ENCODE assay signal across 17 mouse cellular contexts in the genomic region with DNA sequence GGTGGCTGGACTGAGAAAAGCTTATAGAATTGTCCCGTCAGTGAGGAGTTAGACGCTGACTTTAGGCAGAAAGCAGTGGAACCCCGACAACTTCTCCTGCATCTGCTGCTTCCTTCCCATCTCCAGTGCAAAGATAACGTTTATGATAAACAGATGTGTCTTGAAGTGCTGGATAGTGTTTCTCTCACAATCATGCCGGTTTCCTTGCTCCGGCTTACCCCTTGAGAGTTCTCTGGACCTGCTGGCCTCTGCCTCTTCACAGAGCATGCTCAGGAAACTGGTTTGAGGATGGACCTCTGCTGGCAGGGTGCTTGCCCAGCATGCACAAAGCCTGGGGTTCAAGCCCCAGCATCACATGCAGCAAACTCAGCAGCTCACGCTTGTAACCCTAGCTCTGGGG. TPM values are rescaled to one million over a fixed set of nuclear protein-coding genes. Genes with fewer than 3 reads are reported as not detected.
DNase-seq lines count a peak whose midpoint lies in the region; ATAC-seq and TF ChIP-seq lines count a peak whose summit lies in the region.
"Had no signal": no experiment of that assay in that cellular context is flagged by ENCODE, and none has a peak within 500 bp of the region (broad histone marks: within the 10 kb centered on the region; RNA-seq: fewer than 3 reads in every experiment).

No protein-coding gene starts in this region.

- peak; percentile 75 for ATAC-seq in liver, embryonic 12.5 days

- peaks cover 55% of the 10 kb centered on the region for H3K4me1 ChIP-seq in heart, embryonic 10.5 days
- peaks cover 60% of the 10 kb centered on the region for H3K4me1 ChIP-seq in liver, embryonic 12.5 days

- H3K36me3 ChIP-seq in heart, embryonic 10.5 days: peaks cover 3% of the 10 kb centered on the region; the same call in 1 of the 2 replicates
- peaks cover 22% of the 10 kb centered on the region for H3K36me3 ChIP-seq in liver, embryonic 12.5 days
- H3K36me3 ChIP-seq: midbrain, embryonic 12.5 days had no signal

- H3K4me2 ChIP-seq in liver, embryonic 12.5 days: peak overlapping the region; percentile 25; the same call in 1 of the 2 replicates
- H3K4me2 ChIP-seq: midbrain, embryonic 12.5 days had no signal

- H3K4me3 ChIP-seq in heart, embryonic 10.5 days: no peak overlapping the region
- no peak overlapping the region for H3K4me3 ChIP-seq in layer of hippocampus, adult 2 months
- H3K4me3 ChIP-seq in liver, embryonic 12.5 days: no peak overlapping the region
- H3K4me3 ChIP-seq: left cerebral cortex, adult 2 months; midbrain, embryonic 12.5 days had no signal

- H3K27me3 ChIP-seq in heart, embryonic 10.5 days (ENCODE audit: insufficient read depth, poor library complexity, severe bottlenecking): no peaks in the 10 kb centered on the region
- H3K27me3 ChIP-seq in liver, embryonic 12.5 days (replicated peaks): no peaks in the 10 kb centered on the region
- H3K27me3 ChIP-seq: midbrain, embryonic 12.5 days had no signal

- no peaks in the 10 kb centered on the region for H3K9me3 ChIP-seq in heart, embryonic 10.5 days
- H3K9me3 ChIP-seq in liver, embryonic 12.5 days (replicated peaks): no peaks in the 10 kb centered on the region
- H3K9me3 ChIP-seq: midbrain, embryonic 12.5 days had no signal

- peak overlapping the region; percentile 53 for H3K9ac ChIP-seq in liver, embryonic 12.5 days
- H3K9ac ChIP-seq: midbrain, embryonic 12.5 days had no signal

- H3K27ac ChIP-seq in heart, embryonic 10.5 days: peak overlapping the region; percentile 79
- H3K27ac ChIP-seq in layer of hippocampus, adult 2 months: peak overlapping the region; percentile 61; the same call in 1 of the 2 replicates
- peak overlapping the region; percentile 58; the same call in 1 of the 2 replicates for H3K27ac ChIP-seq in liver, embryonic 12.5 days
- H3K27ac ChIP-seq: left cerebral cortex, adult 2 months; midbrain, embryonic 12.5 days had no signal

- DNase-seq in heart, embryonic 10.5 days (ENCODE audit: low spot score): no peak
- DNase-seq in heart, postnatal 4 days: no peak
- no peak for DNase-seq in layer of hippocampus, adult 2 months (ENCODE audit: low spot score in 2 of 2)
- DNase-seq in layer of hippocampus, postnatal 36 days: no peak
- DNase-seq in right cerebral cortex, postnatal 36 days (ENCODE audit: low spot score in 2 of 2): no peak
- DNase-seq in c-Kit-positive CD71-positive TER-119-positive erythroid progenitor cells, embryonic 14.5 days (ENCODE audit: low spot score): no peak
- DNase-seq: adrenal gland, postnatal 10 days; cerebellum, adult 2 months; gastrocnemius, postnatal 10 days; heart, postnatal 36 days; kidney, adult 18-20 months; lung, postnatal 14 days; right cerebral cortex, postnatal 14 days; thymus, postnatal 25 days had no signal

- TF ChIP-seq CTCF in layer of hippocampus, adult 2 months (conservative IDR thresholded peaks at IDR 0.05): no peak

- 37% methylated on average over 7 of the region's 7 CpGs for WGBS in heart, embryonic 10.5 days
- WGBS in liver, embryonic 12.5 days (ENCODE audit: insufficient replicate concordance): 41% methylated on average over 7 of the region's 7 CpGs

RNA-seq across cellular contexts. Expression of a gene that starts 23.8 kb away (rescaled TPM):
- polyA plus RNA-seq in heart, embryonic 10.5 days (2016; fragmentation: Nextera tagmentation; extraction: Ambion mirVana): 26.7 and 38.4 TPM in 2 replicates
- total RNA-seq in heart, postnatal 4 days (2021): 10 to 100 TPM; 12.9 to 17.8 TPM
- 10 to 100 TPM; 25.9 to 27.4 TPM for total RNA-seq in layer of hippocampus, adult 2 months (2021)
- 10 to 100 TPM; 25.2 to 28.9 TPM for total RNA-seq in layer of hippocampus, postnatal 36 days (2021)
- 12.9 and 13.6 TPM in 2 replicates for polyA plus RNA-seq in liver, embryonic 12.5 days (2016; fragmentation: Nextera tagmentation; extraction: Ambion mirVana)
